ENCODE assay signal across 28 mouse cellular contexts in genomic region chr14:106390546-106390945, GRCm38 (mm10).
DNase-seq lines count a peak whose midpoint lies in the region; ATAC-seq and TF ChIP-seq lines count a peak whose summit lies in the region.
"Had no signal": no experiment of that assay in that cellular context is flagged by ENCODE, and none has a peak within 500 bp of the region (broad histone marks: within the 10 kb centered on the region; RNA-seq: fewer than 3 reads in every experiment).

No protein-coding gene starts in this region.

- H3K9ac ChIP-seq in kidney, embryonic 16.5 days (replicated peaks; ENCODE audit: low read length): no peak overlapping the region
- H3K9ac ChIP-seq in liver, adult 2 months (ENCODE audit: low read depth, low read length): no peak overlapping the region
- H3K9ac ChIP-seq: embryonic facial prominence, embryonic 13.5 days; forebrain, embryonic 12.5 days; heart, embryonic 15.5 days; hindbrain, embryonic 12.5 days; intestine, embryonic 15.5 days; limb, embryonic 15.5 days; liver, embryonic 15.5 days; midbrain, embryonic 12.5 days; neural tube, embryonic 13.5 days had no signal

- no peaks in the 10 kb centered on the region for H3K27me3 ChIP-seq in kidney, embryonic 16.5 days (ENCODE audit: insufficient read depth, low read length)
- no peaks in the 10 kb centered on the region for H3K27me3 ChIP-seq in liver, adult 2 months (ENCODE audit: control insufficient read depth, insufficient read depth, low read length)
- H3K27me3 ChIP-seq: embryonic facial prominence, embryonic 13.5 days; forebrain, embryonic 12.5 days; heart, embryonic 15.5 days; hindbrain, embryonic 12.5 days; intestine, embryonic 15.5 days; limb, embryonic 15.5 days; liver, embryonic 15.5 days; midbrain, embryonic 12.5 days; neural tube, embryonic 13.5 days had no signal

- no peak for TF ChIP-seq CTCF in gastrocnemius, adult 2 months (IDR thresholded peaks at IDR 0.05)
- TF ChIP-seq CTCF in liver, adult 2 months (IDR thresholded peaks at IDR 0.05; ENCODE audit: low read depth, low read length): no peak

- WGBS in kidney, embryonic 16.5 days: 68% methylated on average over 9 of the region's 9 CpGs
- WGBS in liver, adult 2 months: 83% methylated on average over 9 of the region's 9 CpGs

- no peaks in the 10 kb centered on the region for H3K79me2 ChIP-seq in liver, adult 2 months (ENCODE audit: control insufficient read depth, insufficient read depth, low read length)

- 0 out of 2 replicates have a peak, but pooled peaks cover 3% of the 10 kb centered on the region for H3K9me3 ChIP-seq in kidney, embryonic 16.5 days (ENCODE audit: low read length)
- H3K9me3 ChIP-seq: embryonic facial prominence, embryonic 13.5 days; forebrain, embryonic 12.5 days; heart, embryonic 15.5 days; hindbrain, embryonic 12.5 days; intestine, embryonic 15.5 days; limb, embryonic 15.5 days; liver, embryonic 15.5 days; midbrain, embryonic 12.5 days; neural tube, embryonic 13.5 days had no signal

- no peak for TF ChIP-seq POLR2A in liver, adult 2 months (IDR thresholded peaks at IDR 0.05; ENCODE audit: extremely low read depth, insufficient read depth, low read length)

- no peak overlapping the region for H3K4me3 ChIP-seq in gastrocnemius, adult 2 months
- H3K4me3 ChIP-seq in kidney, embryonic 16.5 days (ENCODE audit: low read length): no peak overlapping the region
- no peak overlapping the region for H3K4me3 ChIP-seq in liver, adult 2 months (ENCODE audit: insufficient read depth, low read depth, low read length)
- H3K4me3 ChIP-seq: embryonic facial prominence, embryonic 13.5 days; erythroblast, embryonic 14.5 days; forebrain, embryonic 12.5 days; heart, adult 2 months; heart, embryonic 15.5 days; hindbrain, embryonic 12.5 days; intestine, embryonic 15.5 days; left cerebral cortex, adult 2 months; limb, embryonic 15.5 days; liver, embryonic 15.5 days; midbrain, embryonic 12.5 days; neural tube, embryonic 13.5 days had no signal

- no peaks in the 10 kb centered on the region for H3K4me1 ChIP-seq in kidney, embryonic 16.5 days (ENCODE audit: insufficient read depth, low read length)
- no peaks in the 10 kb centered on the region for H3K4me1 ChIP-seq in liver, adult 2 months (ENCODE audit: control insufficient read depth, insufficient read depth, low read length)
- H3K4me1 ChIP-seq: embryonic facial prominence, embryonic 13.5 days; forebrain, embryonic 12.5 days; heart, embryonic 15.5 days; hindbrain, embryonic 12.5 days; intestine, embryonic 15.5 days; limb, embryonic 15.5 days; liver, embryonic 15.5 days; midbrain, embryonic 12.5 days; neural tube, embryonic 13.5 days had no signal

- no peaks in the 10 kb centered on the region for H3K36me3 ChIP-seq in kidney, embryonic 16.5 days (ENCODE audit: insufficient read depth, low read length)
- H3K36me3 ChIP-seq in liver, adult 2 months (ENCODE audit: control insufficient read depth, insufficient read depth, low read length): no peaks in the 10 kb centered on the region
- H3K36me3 ChIP-seq: embryonic facial prominence, embryonic 13.5 days; forebrain, embryonic 12.5 days; heart, embryonic 15.5 days; hindbrain, embryonic 12.5 days; intestine, embryonic 15.5 days; limb, embryonic 15.5 days; liver, embryonic 15.5 days; midbrain, embryonic 12.5 days; neural tube, embryonic 13.5 days had no signal

- no peak for ATAC-seq in kidney, embryonic 16.5 days (ENCODE audit: low FRiP score, low TSS enrichment)
- ATAC-seq in megakaryocyte-erythroid progenitor cell, adult 5-6 weeks (replicated peaks; ENCODE audit: low FRiP score, low TSS enrichment, poor library complexity, severe bottlenecking): no peak
- ATAC-seq: hindbrain, postnatal 0 days; Patski had no signal

- H3K27ac ChIP-seq in gastrocnemius, adult 2 months: peak overlapping the region; percentile 66
- no peak overlapping the region for H3K27ac ChIP-seq in kidney, embryonic 16.5 days (ENCODE audit: low read length)
- no peak overlapping the region for H3K27ac ChIP-seq in liver, adult 2 months (replicated peaks; ENCODE audit: insufficient read depth, low read depth, low read length)
- H3K27ac ChIP-seq: embryonic facial prominence, embryonic 13.5 days; forebrain, embryonic 12.5 days; heart, adult 2 months; hindbrain, embryonic 12.5 days; hindbrain, postnatal 0 days; left cerebral cortex, adult 2 months; limb, embryonic 15.5 days; liver, embryonic 15.5 days; midbrain, embryonic 12.5 days; neural tube, embryonic 13.5 days had no signal

- no peak overlapping the region for H3K4me2 ChIP-seq in kidney, embryonic 16.5 days (replicated peaks; ENCODE audit: low read depth, low read length)
- H3K4me2 ChIP-seq: embryonic facial prominence, embryonic 13.5 days; forebrain, embryonic 12.5 days; heart, embryonic 15.5 days; hindbrain, embryonic 12.5 days; intestine, embryonic 15.5 days; limb, embryonic 15.5 days; liver, embryonic 15.5 days; midbrain, embryonic 12.5 days; neural tube, embryonic 13.5 days had no signal

- no peak for DNase-seq in gastrocnemius, adult 2 months
- no peak for DNase-seq in gastrocnemius, postnatal 4 days (ENCODE audit: low spot score in 2 of 2)
- DNase-seq in kidney, adult 9 months: peak; percentile 27
- peak; percentile 7 for DNase-seq in liver, adult 2 months (ENCODE audit: extremely low read depth, low read depth, low spot score)
- DNase-seq in liver: no peak
- DNase-seq: adrenal gland, postnatal 10 days; cerebellum, adult 11-12 months; cerebellum, adult 9-11 months; embryo, embryonic 11 days; gastrocnemius, postnatal 14 days; heart, adult 2 months; lung, postnatal 36 days; right cerebral cortex, postnatal 4 days had no signal

- intact Hi-C loops in gastrocnemius, adult 2 months (cut with DNase I): no loop called here

Comparison
In these comparisons a context has a peak if more than half of its experiments do, and no peak if none do; other contexts are left out.
1. DNase-seq: peak in kidney, adult 9 months (single experiment) and liver, adult 2 months (single experiment); none in gastrocnemius, adult 2 months (single experiment), gastrocnemius, postnatal 4 days (0 of 2) and liver (single experiment).